Mouse (Mus musculus) ES-Bruce4 (cell line): ENCODE data around the gene N6amt1.

Experiments used
- CTCF ChIP-seq: IDR thresholded peaks from one replicate; pipeline ENCODE4 v1.8.1; 2011; ENCODE audit warnings: low read depth, low read length
- EP300 ChIP-seq: IDR thresholded peaks from 2 replicates; pipeline ENCODE4 v1.6.1; 2011; ENCODE audit warnings: low read depth, low read length; ENCODE audit not compliant: insufficient read depth

DNA sequence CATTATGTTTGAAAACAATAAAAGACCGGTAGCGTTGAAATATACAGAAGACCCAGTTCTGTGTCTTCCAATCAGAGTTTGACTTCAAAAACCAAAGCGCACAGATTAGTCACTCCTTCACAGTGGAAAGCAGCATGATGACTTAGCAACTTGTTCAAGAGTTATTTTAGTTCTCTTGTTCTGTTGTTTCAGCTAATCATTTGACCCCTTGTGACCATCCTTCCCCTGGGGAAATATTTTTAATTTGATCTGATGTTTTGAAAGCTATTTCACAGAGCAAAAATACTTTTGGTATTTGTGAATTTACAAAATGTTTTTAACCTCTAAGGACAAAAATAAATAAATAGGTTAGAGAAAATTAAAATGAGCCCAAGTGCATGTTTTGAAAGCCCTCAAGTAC, 19.2 kb upstream of the N6amt1 start:
- TF ChIP-seq EP300 (no peak), CTCF (no peak)
